Mouse (Mus musculus) MEL (cell line): ENCODE results near the gene Kcng4. TPM values are rescaled to one million over a fixed set of nuclear protein-coding genes. Genes with fewer than 3 reads are reported as not detected.

Experiments
- DNase-seq: peaks from one replicate; pipeline ENCODE4 v3.0.0; 2011; ENCODE audit warnings: low read depth, low spot score
- H3K27ac ChIP-seq: 2 replicates; pipeline ENCODE4 v1.5.1; 2012; ENCODE audit warnings: low read depth, mild to moderate bottlenecking, control low read depth, low read length, moderate library complexity; ENCODE audit not compliant: control insufficient read depth
- H3K27me3 ChIP-seq, 2 experiments: fragments of 150-350 bp in 1 of 2; sonication (generic) in 1 of 2; 2 replicates each; pipeline ENCODE4 v1.6.1; 2012; ENCODE audit warnings: low read length in 2 of 2, mild to moderate bottlenecking in 2 of 2, improper control_type of control experiment in 1 of 2, moderate library complexity in 1 of 2; ENCODE audit not compliant: insufficient read depth in 2 of 2, control insufficient read depth in 1 of 2
- H3K36me3 ChIP-seq, 2 experiments: 2 replicates each; pipeline ENCODE4 v1.6.1; 2012 to 2014; ENCODE audit warnings: low read length in 2 of 2, improper control_type of control experiment in 1 of 2, inconsistent platforms in 1 of 2, mild to moderate bottlenecking in 1 of 2; ENCODE audit not compliant: insufficient read depth in 2 of 2, control insufficient read depth in 1 of 2
- H3K4me1 ChIP-seq, 2 experiments: fragments of 150-350 bp in 1 of 2; sonication (generic) in 1 of 2; 2 replicates each; pipeline ENCODE4 v1.6.1; 2012; ENCODE audit warnings: low read length in 2 of 2, improper control_type of control experiment in 1 of 2, mild to moderate bottlenecking in 1 of 2; ENCODE audit not compliant: insufficient read depth in 2 of 2, control insufficient read depth in 1 of 2
- H3K4me3 ChIP-seq, 2 experiments: fragments of 150-350 bp in 1 of 2; sonication (generic) in 1 of 2; 2 replicates each; pipeline ENCODE4 v1.5.1; 2012; ENCODE audit warnings: low read depth in 2 of 2, low read length in 2 of 2, mild to moderate bottlenecking in 2 of 2, moderate library complexity in 2 of 2, control low read depth in 1 of 2, improper control_type of control experiment in 1 of 2; ENCODE audit not compliant: control insufficient read depth in 1 of 2, insufficient read depth in 1 of 2
- H3K79me2 ChIP-seq: 2 replicates; pipeline ENCODE4 v1.6.1; 2012; ENCODE audit warnings: mild to moderate bottlenecking, low read length, moderate library complexity; ENCODE audit not compliant: control insufficient read depth, poor library complexity, insufficient read depth
- H3K9ac ChIP-seq: 2 replicates; pipeline ENCODE4 v1.6.1; 2012; ENCODE audit warnings: low read depth, mild to moderate bottlenecking, control low read depth, low read length, moderate library complexity; ENCODE audit not compliant: control insufficient read depth, poor library complexity, severe bottlenecking
- H3K9me3 ChIP-seq: fragments of 150-350 bp; sonication (generic); replicated peaks from 2 replicates; pipeline ENCODE4 v1.6.1; 2012; ENCODE audit warnings: mild to moderate bottlenecking, low read length, improper control_type of control experiment, moderate library complexity; ENCODE audit not compliant: insufficient read depth
- CHD1 ChIP-seq: IDR thresholded peaks from 2 replicates; pipeline ENCODE4 v1.6.1; 2012; ENCODE audit warnings: low read depth, mild to moderate bottlenecking, inconsistent platforms, low read length, improper control_type of control experiment
- CTCF ChIP-seq, 3 experiments: IDR thresholded peaks in 2 of 3; conservative IDR thresholded peaks in 1 of 3; 2 replicates each; pipeline ENCODE4 v1.5.1; 2011 to 2012; ENCODE audit warnings: low read length in 3 of 3, low read depth in 2 of 3, mild to moderate bottlenecking in 2 of 3, improper control_type of control experiment in 1 of 3, inconsistent platforms in 1 of 3, mixed read lengths in 1 of 3, moderate library complexity in 1 of 3; ENCODE audit not compliant: control insufficient read depth in 1 of 3, insufficient read depth in 1 of 3, poor library complexity in 1 of 3, severe bottlenecking in 1 of 3
- E2F4 ChIP-seq: IDR thresholded peaks from 2 replicates; pipeline ENCODE4 v1.6.1; 2011; ENCODE audit warnings: low read depth, low read length, improper control_type of control experiment, borderline replicate concordance
- ELF1 ChIP-seq: IDR thresholded peaks from 2 replicates; pipeline ENCODE4 v1.6.1; 2014; ENCODE audit warnings: low read depth, mild to moderate bottlenecking, inconsistent platforms, low read length, improper control_type of control experiment, moderate library complexity
- ETS1 ChIP-seq: IDR thresholded peaks from 2 replicates; pipeline ENCODE4 v1.6.1; 2012; ENCODE audit warnings: low read depth, mild to moderate bottlenecking, inconsistent platforms, low read length, improper control_type of control experiment, moderate library complexity
- HCFC1 ChIP-seq: IDR thresholded peaks from 2 replicates; pipeline ENCODE4 v1.6.1; 2012; ENCODE audit warnings: low read depth, mild to moderate bottlenecking, inconsistent platforms, low read length, improper control_type of control experiment, moderate library complexity
- MAFK ChIP-seq: IDR thresholded peaks from 2 replicates; pipeline ENCODE4 v1.6.1; 2011; ENCODE audit warnings: low read depth, mild to moderate bottlenecking, low read length, improper control_type of control experiment, borderline replicate concordance
- MAX ChIP-seq: IDR thresholded peaks from 2 replicates; pipeline ENCODE4 v1.6.1; 2011; ENCODE audit warnings: low read length, improper control_type of control experiment
- MAZ ChIP-seq: IDR thresholded peaks from 2 replicates; pipeline ENCODE4 v1.6.1; 2012; ENCODE audit warnings: low read depth, mild to moderate bottlenecking, inconsistent platforms, low read length, improper control_type of control experiment
- MXI1 ChIP-seq: IDR thresholded peaks from 2 replicates; pipeline ENCODE4 v1.6.1; 2011; ENCODE audit warnings: mild to moderate bottlenecking, low read depth, low read length, improper control_type of control experiment
- MYC ChIP-seq: IDR thresholded peaks from 2 replicates; pipeline ENCODE4 v1.6.1; 2011; ENCODE audit warnings: low read depth, mild to moderate bottlenecking, low read length, improper control_type of control experiment, moderate library complexity
- NELFE ChIP-seq: IDR thresholded peaks from 2 replicates; pipeline ENCODE4 v1.6.1; 2011; ENCODE audit warnings: low read depth, low read length, improper control_type of control experiment
- NRF1 ChIP-seq: IDR thresholded peaks from 2 replicates; pipeline ENCODE4 v1.6.1; 2014; ENCODE audit warnings: low read depth, mild to moderate bottlenecking, inconsistent platforms, low read length, improper control_type of control experiment, moderate library complexity; ENCODE audit not compliant: poor library complexity, insufficient read depth, severe bottlenecking
- POLR2A ChIP-seq, 2 experiments: IDR thresholded peaks; 2 replicates each; pipeline ENCODE4 v1.6.1; 2011 to 2012; ENCODE audit warnings: low read length in 2 of 2, mild to moderate bottlenecking in 2 of 2, control low read depth in 1 of 2, improper control_type of control experiment in 1 of 2, low read depth in 1 of 2, moderate library complexity in 1 of 2; ENCODE audit not compliant: control insufficient read depth in 1 of 2, insufficient read depth in 1 of 2, poor library complexity in 1 of 2
- POLR2AphosphoS5 ChIP-seq: IDR thresholded peaks from 2 replicates; pipeline ENCODE4 v1.6.1; 2012; ENCODE audit warnings: low read depth, borderline replicate concordance, mild to moderate bottlenecking, inconsistent platforms, low read length, moderate library complexity, mixed read lengths
- RAD21 ChIP-seq: IDR thresholded peaks from 2 replicates; pipeline ENCODE4 v1.6.1; 2011; ENCODE audit warnings: mild to moderate bottlenecking, low read depth, low read length, improper control_type of control experiment
- RCOR1 ChIP-seq: IDR thresholded peaks from 2 replicates; pipeline ENCODE4 v1.6.1; 2012; ENCODE audit warnings: low read depth, mild to moderate bottlenecking, inconsistent platforms, low read length, improper control_type of control experiment
- SMC3 ChIP-seq: IDR thresholded peaks from 2 replicates; pipeline ENCODE4 v1.6.1; 2011; ENCODE audit warnings: low read depth, low read length, improper control_type of control experiment
- TAL1 ChIP-seq: IDR thresholded peaks from 2 replicates; pipeline ENCODE4 v1.6.1; 2012; ENCODE audit warnings: mild to moderate bottlenecking, inconsistent platforms, low read length, moderate library complexity, mixed read lengths
- TCF12 ChIP-seq: IDR thresholded peaks from 2 replicates; pipeline ENCODE4 v1.6.1; 2014; ENCODE audit warnings: low read depth, mild to moderate bottlenecking, inconsistent platforms, low read length, improper control_type of control experiment, moderate library complexity
- UBTF ChIP-seq: IDR thresholded peaks from 2 replicates; pipeline ENCODE4 v1.6.1; 2012; ENCODE audit warnings: low read depth, mild to moderate bottlenecking, inconsistent platforms, low read length, improper control_type of control experiment, moderate library complexity, borderline replicate concordance; ENCODE audit not compliant: insufficient read depth
- ZC3H11A ChIP-seq: IDR thresholded peaks from 2 replicates; pipeline ENCODE4 v1.6.1; 2012; ENCODE audit warnings: low read depth, mild to moderate bottlenecking, inconsistent platforms, low read length, improper control_type of control experiment
- ZKSCAN1 ChIP-seq: IDR thresholded peaks from 2 replicates; pipeline ENCODE4 v1.6.1; 2012; ENCODE audit warnings: low read depth, mild to moderate bottlenecking, inconsistent platforms, low read length, improper control_type of control experiment, moderate library complexity
- ZNF384 ChIP-seq: IDR thresholded peaks from 2 replicates; pipeline ENCODE4 v1.6.1; 2012; ENCODE audit warnings: low read depth, mild to moderate bottlenecking, inconsistent platforms, low read length, improper control_type of control experiment
- polyA plus RNA-seq, 2 experiments: library from polyadenylated mRNA; stranded (reverse) in 1 of 2; unstranded in 1 of 2; fragments of >175 nt in 1 of 2; fragments of >200 nt in 1 of 2; gene quantifications; 2 replicates each; pipeline versions ENCODE4 v1.2.1 to v1.2.4; 2012; ENCODE audit warnings: low replicate concordance in 2 of 2, low read depth in 1 of 2; ENCODE audit not compliant: insufficient read length in 2 of 2, insufficient read depth in 1 of 2, missing spikeins in 1 of 2
- total RNA-seq: library from RNA; depleted of rRNA; stranded (reverse); fragments of 300-350 nt; gene quantifications from 2 replicates; pipeline ENCODE4 v1.2.3, GENCODE M21; 2012

Gene Kcng4
- total and polyA plus RNA-seq, 3 experiments: not detected

GRCm38 (mm10) chr8:119612471-119612870 lies 23.0 kb downstream of the Kcng4 start, which contains the start of gene Adad2:
Gene Adad2 (plus strand): TSS chr8:119612747.
- Histone ChIP-seq H3K36me3 (no peaks in the 10 kb centered on the region), H3K4me3 (no peak within 1 kb of the TSS), H3K79me2 (no peaks in the 10 kb centered on the region), H3K9me3 (no peaks in the 10 kb centered on the region), H3K27ac (no peak within 1 kb of the TSS), H3K4me1 (no peaks in the 10 kb centered on the region), H3K27me3 (no peaks in the 10 kb centered on the region; a peak in 1 of 4 replicates), H3K9ac (no peak within 1 kb of the TSS)
- no peak for DNase-seq
- TF ChIP-seq RCOR1: no peak
- no peak for TF ChIP-seq RAD21
- TF ChIP-seq CHD1: no peak

- no peaks in the 10 kb centered on the region for H3K27me3 ChIP-seq
- H3K79me2 ChIP-seq: peaks cover 16% of the 10 kb centered on the region
- H3K4me3 ChIP-seq: no peak overlapping the region
- no peak for TF ChIP-seq MAFK
- TF ChIP-seq ZNF384: peak; percentile 91
- TF ChIP-seq TAL1: no peak
- TF ChIP-seq HCFC1: peak; percentile 46; the same call in 1 of the 2 replicates
- no peak for TF ChIP-seq NELFE
- TF ChIP-seq TCF12: no peak
- TF ChIP-seq POLR2AphosphoS5: no peak
- TF ChIP-seq UBTF: no peak
- TF ChIP-seq ZC3H11A: peak; percentile 21; the same call in 1 of the 2 replicates
- TF ChIP-seq RAD21: peak; percentile 44
- no peak for TF ChIP-seq ZKSCAN1
- no peak for TF ChIP-seq ELF1
- peak; percentile 46 for TF ChIP-seq SMC3
- no peak for TF ChIP-seq MAX
- no peak for TF ChIP-seq NRF1
- no peak for TF ChIP-seq ETS1
- TF ChIP-seq MXI1: peak; percentile 42; the same call in 1 of the 2 replicates
- TF ChIP-seq POLR2A (IDR thresholded peaks at IDR 0.05; ENCODE audit: control insufficient read depth in 1 of 2, insufficient read depth in 1 of 2, low read depth in 1 of 2, low read length in 2 of 2, poor library complexity in 1 of 2): no peak
- TF ChIP-seq MYC: peak; percentile 85
- no peak for TF ChIP-seq E2F4
- no peak for TF ChIP-seq MAZ
- TF ChIP-seq CTCF (IDR thresholded peaks at IDR 0.05 in 2 of 3, conservative IDR thresholded peaks at IDR 0.05 in 1 of 3; ENCODE audit: control insufficient read depth in 1 of 3, insufficient read depth in 1 of 3, low read depth in 2 of 3, low read length in 3 of 3, poor library complexity in 1 of 3, severe bottlenecking in 1 of 3): peak; percentile 33 to 55 (median 35); a peak in 4 of 6 replicates
- TF ChIP-seq, all 39 proteins: peak for 8
- peaks cover 2 to 18% of the 10 kb centered on the region in 2 experiments; a peak in 3 of 4 replicates for H3K4me1 ChIP-seq
- H3K36me3 ChIP-seq: peaks cover 0 to 6% of the 10 kb centered on the region in 2 experiments; a peak in 1 of 4 replicates
- DNase-seq: peak; percentile 65
- H3K9me3 ChIP-seq: no peaks in the 10 kb centered on the region
- H3K9ac ChIP-seq: no peak overlapping the region
- no peak overlapping the region for H3K27ac ChIP-seq
These were observed 29.3 kb downstream of the Kcng4 start for GRCm38 (mm10) chr8:119606224-119606623.
